Mouse (Mus musculus) testis, adult 2 months (tissue): ENCODE data around the gene Phlda2. TPM values are rescaled to one million over a fixed set of nuclear protein-coding genes. Genes with fewer than 3 reads are reported as not detected.

Experiments used
- H3K27ac ChIP-seq: fragments of 200-500 bp; 2 replicates; pipeline ENCODE4 v1.5.1; 2012; ENCODE audit warnings: low read depth, low read length; ENCODE audit not compliant: control insufficient read depth, insufficient read depth
- H3K27me3 ChIP-seq: fragments of 200-500 bp; 2 replicates; pipeline ENCODE4 v1.6.1; 2012; ENCODE audit warnings: mild to moderate bottlenecking, low read length, moderate library complexity; ENCODE audit not compliant: control insufficient read depth, insufficient read depth
- H3K36me3 ChIP-seq: fragments of 200-500 bp; 2 replicates; pipeline ENCODE4 v1.6.1; 2012; ENCODE audit warnings: mild to moderate bottlenecking, low read length; ENCODE audit not compliant: control insufficient read depth, insufficient read depth
- H3K4me1 ChIP-seq: fragments of 200-500 bp; 2 replicates; pipeline ENCODE4 v1.6.1; 2012; ENCODE audit warnings: low read length; ENCODE audit not compliant: control insufficient read depth, insufficient read depth
- H3K4me3 ChIP-seq: fragments of 200-500 bp; 2 replicates; pipeline ENCODE4 v1.5.1; 2012; ENCODE audit warnings: low read depth, mild to moderate bottlenecking, low read length, moderate library complexity, mixed read lengths; ENCODE audit not compliant: control insufficient read depth
- CTCF ChIP-seq: fragments of 200-500 bp; IDR thresholded peaks from 2 replicates; pipeline ENCODE4 v1.5.1; 2012; ENCODE audit warnings: low read depth, mild to moderate bottlenecking, inconsistent platforms, low read length, moderate library complexity; ENCODE audit not compliant: control insufficient read depth, insufficient read depth, insufficient replicate concordance
- POLR2A ChIP-seq: fragments of 200-500 bp; IDR thresholded peaks from 2 replicates; pipeline ENCODE4 v1.6.1; 2012; ENCODE audit warnings: low read depth, mild to moderate bottlenecking, inconsistent platforms, low read length, moderate library complexity; ENCODE audit not compliant: control insufficient read depth
- polyA plus RNA-seq: library from polyadenylated mRNA; depleted of rRNA; stranded (reverse); fragments of >200 nt; gene quantifications from 2 replicates; pipeline ENCODE4 v1.2.3, GENCODE M21; 2012

Phlda2 gene
- polyA plus RNA-seq, 1 experiment, result 0.40 TPM

GRCm38 (mm10) chr7:143469946-143470345 lies 33.0 kb downstream of the Phlda2 start:
- Histone ChIP-seq H3K4me3 (no peak overlapping the region), H3K27ac (no peak overlapping the region), H3K4me1 (peaks cover 29% of the 10 kb centered on the region), H3K36me3 (no peaks in the 10 kb centered on the region), H3K27me3 (no peaks in the 10 kb centered on the region)
- TF ChIP-seq POLR2A (no peak), CTCF (peak; percentile 75)

- peaks cover 26% of the 10 kb centered on the region for H3K4me1 ChIP-seq
- no peak overlapping the region for H3K4me3 ChIP-seq
- H3K36me3 ChIP-seq, result no peaks in the 10 kb centered on the region
- no peak overlapping the region for H3K27ac ChIP-seq
- H3K27me3 ChIP-seq, result no peaks in the 10 kb centered on the region
- no peak for TF ChIP-seq CTCF
These were observed 35.2 kb downstream of the Phlda2 start for GRCm38 (mm10) chr7:143467714-143468113.

DNA sequence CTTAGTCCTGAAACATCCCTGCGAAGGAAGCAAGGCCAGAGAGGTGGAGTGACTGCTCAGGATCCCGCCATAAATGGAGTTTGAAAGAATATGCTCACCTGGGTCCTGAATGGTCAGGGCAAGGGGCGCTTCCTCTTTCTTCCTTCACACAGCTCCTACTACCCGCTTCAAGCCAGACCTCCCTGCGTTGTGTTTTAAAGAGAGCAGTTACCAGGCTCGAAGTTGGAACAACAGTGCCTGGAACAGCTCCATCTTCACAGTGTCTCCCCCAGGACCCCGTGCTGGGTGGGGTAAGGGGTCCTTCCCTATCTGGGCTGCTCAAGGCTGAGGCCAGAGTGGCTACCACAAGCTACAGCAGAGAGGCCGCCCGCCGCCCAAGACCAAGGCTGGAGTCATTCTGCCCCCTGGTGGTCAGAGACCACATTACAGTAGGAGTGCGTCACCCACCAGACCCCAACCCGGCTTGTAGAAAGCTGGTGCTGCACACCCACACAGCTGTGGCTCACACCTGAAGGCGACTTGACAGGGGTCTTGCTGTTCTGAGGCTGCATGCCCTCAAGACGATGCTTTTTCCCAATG lies 36.8 kb downstream of the Phlda2 start:
- no peaks in the 10 kb centered on the region for H3K27me3 ChIP-seq
- TF ChIP-seq POLR2A (no peak), CTCF (peak; percentile 97)
- H3K4me1 ChIP-seq, result peaks cover 29% of the 10 kb centered on the region
- H3K4me3 ChIP-seq, result peak overlapping the region; percentile 78
- H3K27ac ChIP-seq, result no peak overlapping the region
- no peaks in the 10 kb centered on the region for H3K36me3 ChIP-seq

- Histone ChIP-seq H3K36me3 (no peaks in the 10 kb centered on the region), H3K27me3 (no peaks in the 10 kb centered on the region), H3K4me3 (peak overlapping the region; percentile 78), H3K27ac (no peak overlapping the region), H3K4me1 (peaks cover 34% of the 10 kb centered on the region)
- no peak for TF ChIP-seq CTCF
- TF ChIP-seq POLR2A, result no peak
These were observed 38.0 kb downstream of the Phlda2 start for GRCm38 (mm10) chr7:143464811-143465560.

DNA sequence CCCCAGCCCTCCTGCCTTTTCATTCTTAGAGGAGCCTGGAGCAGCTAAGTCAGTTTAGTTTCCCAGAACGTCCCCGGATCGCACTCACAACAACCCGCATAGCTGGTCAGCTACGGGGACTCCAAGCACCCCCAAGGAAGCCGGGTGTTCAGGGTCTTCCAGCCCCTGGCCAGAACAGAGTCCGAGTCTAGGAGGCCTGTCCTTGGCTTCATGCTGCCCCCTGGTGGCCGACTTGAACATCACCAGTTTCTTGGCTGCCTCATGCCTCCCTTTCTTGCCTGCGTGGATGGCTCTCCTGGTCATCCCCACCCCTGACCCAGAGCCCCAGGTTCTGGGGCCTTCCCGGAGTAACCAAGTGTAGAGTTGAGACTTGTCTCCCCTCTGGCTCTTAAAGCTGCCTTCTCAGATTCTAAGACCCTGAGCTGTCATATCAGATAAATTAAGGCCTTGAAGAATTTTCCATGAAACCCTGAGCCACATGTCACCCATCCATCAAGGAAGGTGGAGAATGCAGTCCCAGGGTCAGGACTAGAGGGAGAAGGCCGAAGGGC lies 39.0 kb downstream of the Phlda2 start:
- Histone ChIP-seq H3K27me3 (peaks cover 4% of the 10 kb centered on the region; the same call in 1 of the 2 replicates), H3K4me3 (no peak overlapping the region), H3K4me1 (peaks cover 44% of the 10 kb centered on the region), H3K27ac (no peak overlapping the region), H3K36me3 (no peaks in the 10 kb centered on the region)
- TF ChIP-seq CTCF, result peak; percentile 85
- TF ChIP-seq POLR2A, result no peak

DNA sequence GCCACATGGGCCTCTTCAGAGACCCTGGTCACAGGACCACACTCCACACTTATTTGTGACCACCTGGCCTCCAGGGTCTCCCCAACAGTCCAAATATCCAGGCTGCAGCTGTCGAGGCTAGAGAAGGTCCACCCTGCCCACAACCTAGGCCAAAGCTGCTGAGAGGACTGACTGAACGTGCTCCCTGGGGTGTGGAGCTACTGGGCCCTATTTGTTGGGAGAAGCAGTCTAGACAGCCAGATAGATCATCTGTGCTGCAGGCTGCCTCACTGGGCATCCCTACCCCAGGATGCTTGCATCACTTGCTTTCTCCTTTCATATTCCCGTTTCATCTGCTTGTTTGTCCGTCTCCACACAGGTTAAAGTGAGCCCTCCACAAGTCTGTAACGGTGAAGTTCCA lies 40.4 kb downstream of the Phlda2 start:
- Histone ChIP-seq H3K4me3 (peak overlapping the region; percentile 2; the same call in 1 of the 2 replicates), H3K36me3 (no peaks in the 10 kb centered on the region), H3K27ac (no peak overlapping the region), H3K4me1 (peaks cover 47% of the 10 kb centered on the region), H3K27me3 (peaks cover 4% of the 10 kb centered on the region; the same call in 1 of the 2 replicates)
- TF ChIP-seq CTCF (no peak), POLR2A (no peak)

DNA sequence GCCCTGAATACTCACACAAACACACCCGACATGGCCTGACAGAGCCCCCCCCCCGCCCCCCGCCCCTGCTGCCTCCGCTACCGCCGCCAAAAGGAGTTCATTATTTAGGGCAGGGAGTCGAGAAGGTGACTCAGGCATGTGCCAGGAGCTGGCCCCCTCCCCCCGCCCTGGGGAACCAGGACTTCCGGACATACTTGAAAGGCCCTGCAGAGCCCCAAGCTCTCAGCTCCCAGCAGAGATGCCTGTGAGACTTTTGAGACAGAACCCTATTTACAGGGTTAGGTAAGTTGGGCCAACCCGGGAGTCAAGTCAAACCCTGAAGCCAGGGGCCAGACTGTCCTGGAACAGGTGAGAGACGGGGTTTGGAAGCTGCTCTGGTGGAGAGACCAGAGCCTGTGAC lies 41.0 kb downstream of the Phlda2 start:
- no peak overlapping the region for H3K4me3 ChIP-seq
- no peak overlapping the region for H3K27ac ChIP-seq

More for the DNA sequence above, 41.0 kb downstream of the Phlda2 start:
- peaks cover 4% of the 10 kb centered on the region; the same call in 1 of the 2 replicates for H3K27me3 ChIP-seq
- no peaks in the 10 kb centered on the region for H3K36me3 ChIP-seq
- H3K4me1 ChIP-seq, result peaks cover 44% of the 10 kb centered on the region
- TF ChIP-seq POLR2A, result no peak
- TF ChIP-seq CTCF, result no peak
